Mouse (Mus musculus) heart, embryonic 16.5 days (tissue): Measurements from ENCODE around the gene Hbq1b. TPM values are rescaled to one million over a fixed set of nuclear protein-coding genes. Genes with fewer than 3 reads are reported as not detected.
A peak's percentile ranks its signal among the peaks of the same experiment; 100 is the strongest.

Experiments used
- ATAC-seq: fragments of 200-750 bp; cut with Nextera tagmentation; replicated peaks from 2 replicates; pipeline ENCODE4 v1.8.0; 2017; ENCODE audit warnings: moderate number of reproducible peaks; ENCODE audit not compliant: insufficient read depth, low FRiP score; ENCODE audit errors: extremely low read depth
- H3K27ac ChIP-seq: fragments of 300-500 bp; sonication (generic); 2 replicates; pipeline ENCODE4 v1.5.1; 2014; ENCODE audit warnings: mild to moderate bottlenecking, low read length, control low read depth, moderate library complexity
- H3K27me3 ChIP-seq: fragments of 300-500 bp; sonication (generic); 2 replicates; pipeline ENCODE4 v1.6.1; 2014; ENCODE audit warnings: low read length, mixed read lengths; ENCODE audit not compliant: control insufficient read depth, insufficient read depth
- H3K36me3 ChIP-seq: fragments of 300-500 bp; sonication (generic); 2 replicates; pipeline ENCODE4 v1.6.1; 2014; ENCODE audit not compliant: control insufficient read depth, insufficient read depth
- H3K4me1 ChIP-seq: fragments of 300-500 bp; sonication (generic); 2 replicates; pipeline ENCODE4 v1.6.1; 2014; ENCODE audit warnings: low read length, mixed read lengths; ENCODE audit not compliant: control insufficient read depth, insufficient read depth
- H3K4me2 ChIP-seq: fragments of 300-500 bp; sonication (generic); 2 replicates; pipeline ENCODE4 v1.6.1; 2014; ENCODE audit warnings: low read depth, mild to moderate bottlenecking, control low read depth, low read length
- H3K4me3 ChIP-seq: fragments of 300-500 bp; sonication (generic); 2 replicates; pipeline ENCODE4 v1.5.1; 2014; ENCODE audit warnings: mild to moderate bottlenecking, control low read depth, low read length
- H3K9ac ChIP-seq: fragments of 300-500 bp; sonication (generic); 2 replicates; pipeline ENCODE4 v1.6.1; 2014; ENCODE audit warnings: low read length, control low read depth
- H3K9me3 ChIP-seq: fragments of 300-500 bp; sonication (generic); replicated peaks from 2 replicates; pipeline ENCODE4 v1.6.1; 2016; ENCODE audit warnings: low read length; ENCODE audit not compliant: control insufficient read depth
- WGBS: fragments of 180-500 bp; shearing (Covaris S2); extraction: QIAGEN DNeasy Blood & Tissue Kit; methylation state at CpG from one replicate; pipeline ENCODE4 v1.1.7; 2014; 5-methylcytosine and 5-hydroxymethylcytosine counted together
- polyA plus RNA-seq: library from polyadenylated mRNA; unstranded; fragments of >200 nt; fragmentation: Nextera tagmentation; extraction: Ambion mirVana; gene quantifications from 2 replicates; pipeline ENCODE4 v1.2.1, GENCODE M21; 2015

Hbq1b gene
- polyA plus RNA-seq, 1 experiment from 2014 or later = 1.7 TPM

DNA sequence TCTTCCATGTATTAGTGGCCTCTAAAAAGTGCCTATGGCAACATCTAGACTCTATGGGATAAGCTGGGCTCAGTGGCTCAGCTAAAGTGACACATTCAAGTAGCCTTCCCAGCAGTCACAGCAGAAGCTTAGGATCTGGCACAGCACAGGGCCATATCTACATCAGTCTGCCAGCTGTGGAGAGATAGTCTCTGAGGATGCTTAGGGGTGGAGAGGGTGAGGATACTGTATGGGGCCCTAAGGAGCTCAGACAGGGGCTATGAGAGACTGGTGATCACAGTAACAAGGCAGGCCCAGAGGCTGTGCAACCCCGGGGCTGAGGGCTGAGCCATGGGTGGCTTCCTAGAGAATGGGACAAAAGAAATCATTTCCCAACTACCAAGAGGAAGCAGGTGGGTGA lies 20.2 kb downstream of the Hbq1b start:
- Histone ChIP-seq H3K4me2 (no peak overlapping the region), H3K36me3 (no peaks in the 10 kb centered on the region), H3K4me1 (no peaks in the 10 kb centered on the region), H3K9me3 (no peaks in the 10 kb centered on the region), H3K9ac (no peak overlapping the region), H3K27me3 (peaks cover 3% of the 10 kb centered on the region; the same call in 1 of the 2 replicates), H3K4me3 (no peak overlapping the region), H3K27ac (no peak overlapping the region)
- no peak for ATAC-seq
- WGBS = 79% methylated on average over 1 of the region's 1 CpGs

- no peaks in the 10 kb centered on the region for H3K9me3 ChIP-seq
- 64% methylated on average over 4 of the region's 4 CpGs for WGBS
- no peak overlapping the region for H3K27ac ChIP-seq
- no peaks in the 10 kb centered on the region for H3K4me1 ChIP-seq
- H3K27me3 ChIP-seq = no peaks in the 10 kb centered on the region; the same call in 1 of the 2 replicates
- no peak overlapping the region for H3K4me3 ChIP-seq
- ATAC-seq = no peak
- H3K36me3 ChIP-seq = no peaks in the 10 kb centered on the region
- no peak overlapping the region for H3K9ac ChIP-seq
- no peak overlapping the region for H3K4me2 ChIP-seq
These were observed 22.7 kb downstream of the Hbq1b start for GRCm38 (mm10) chr11:32309446-32309845.

DNA sequence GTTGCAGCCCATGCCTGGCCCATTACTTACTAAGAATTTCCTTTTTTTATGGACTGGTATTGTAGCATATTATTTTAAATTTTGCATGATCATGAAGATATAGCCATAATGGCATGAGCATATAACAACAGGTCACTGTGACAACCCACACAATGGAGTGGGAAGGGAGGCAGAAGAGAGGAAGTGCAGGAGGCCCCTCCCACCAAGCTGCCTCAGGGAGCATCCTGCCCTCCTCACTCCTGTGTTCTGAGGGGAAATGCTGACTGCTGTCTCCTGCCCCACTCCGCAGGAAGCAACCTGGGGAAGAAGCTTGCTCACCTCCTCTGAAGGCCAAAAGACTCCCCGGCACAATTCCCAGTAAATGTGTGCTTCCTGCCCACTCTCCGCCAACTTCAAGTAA lies 23.2 kb downstream of the Hbq1b start:
- Histone ChIP-seq H3K27me3 (no peaks in the 10 kb centered on the region; the same call in 1 of the 2 replicates), H3K4me3 (no peak overlapping the region), H3K36me3 (no peaks in the 10 kb centered on the region), H3K9ac (no peak overlapping the region), H3K27ac (no peak overlapping the region), H3K9me3 (no peaks in the 10 kb centered on the region), H3K4me1 (no peaks in the 10 kb centered on the region), H3K4me2 (no peak overlapping the region)
- no peak for ATAC-seq
- 71% methylated on average over 3 of the region's 3 CpGs for WGBS

GRCm38 (mm10) chr11:32316009-32316408 lies 29.2 kb downstream of the Hbq1b start:
- Histone ChIP-seq H3K4me2 (no peak overlapping the region), H3K9ac (no peak overlapping the region), H3K4me3 (no peak overlapping the region), H3K27ac (no peak overlapping the region), H3K9me3 (no peaks in the 10 kb centered on the region), H3K36me3 (no peaks in the 10 kb centered on the region), H3K4me1 (no peaks in the 10 kb centered on the region), H3K27me3 (no peaks in the 10 kb centered on the region; the same call in 1 of the 2 replicates)
- 78% methylated on average over 3 of the region's 3 CpGs for WGBS
- ATAC-seq = no peak

DNA sequence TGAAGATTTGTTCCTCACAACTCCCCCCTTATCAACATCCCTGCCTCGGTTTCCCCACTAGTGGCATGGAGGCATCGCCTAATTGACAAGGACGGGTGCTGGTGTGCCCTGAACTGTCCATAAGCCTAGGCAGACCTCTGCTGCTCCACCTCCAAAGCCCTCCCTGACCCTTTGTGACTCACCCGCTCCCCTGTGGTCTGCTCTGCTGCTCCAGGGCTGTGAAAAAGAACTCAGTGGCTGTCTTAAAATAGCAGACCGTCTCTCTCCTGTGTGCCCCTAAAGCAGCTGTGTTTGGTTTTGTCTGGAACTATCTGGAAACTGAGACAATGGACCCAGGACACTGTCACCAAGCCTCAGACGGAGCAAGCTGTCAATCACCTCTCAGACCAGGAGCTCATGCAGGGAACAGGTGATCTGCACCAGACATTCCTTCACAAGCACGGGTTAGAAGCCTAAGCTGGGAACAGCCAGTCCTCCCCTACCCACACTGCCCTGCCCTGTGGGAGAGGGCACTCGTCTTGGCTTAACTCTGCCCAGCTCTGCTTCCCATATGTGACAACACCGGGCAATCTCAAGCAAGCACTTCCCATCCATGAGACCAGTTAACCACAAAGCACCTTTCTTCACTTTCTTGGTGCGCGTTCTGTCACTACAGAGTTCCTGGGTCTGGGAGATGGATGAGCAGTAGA lies 33.9 kb downstream of the Hbq1b start:
- Histone ChIP-seq H3K36me3 (no peaks in the 10 kb centered on the region), H3K4me2 (no peak overlapping the region), H3K9ac (no peak overlapping the region), H3K4me1 (0 out of 2 replicates have a peak, but pooled peaks cover 2% of the 10 kb centered on the region), H3K4me3 (no peak overlapping the region), H3K27me3 (no peaks in the 10 kb centered on the region), H3K9me3 (no peaks in the 10 kb centered on the region), H3K27ac (no peak overlapping the region)
- ATAC-seq = no peak
- 52% methylated on average over 11 of the region's 11 CpGs for WGBS

DNA sequence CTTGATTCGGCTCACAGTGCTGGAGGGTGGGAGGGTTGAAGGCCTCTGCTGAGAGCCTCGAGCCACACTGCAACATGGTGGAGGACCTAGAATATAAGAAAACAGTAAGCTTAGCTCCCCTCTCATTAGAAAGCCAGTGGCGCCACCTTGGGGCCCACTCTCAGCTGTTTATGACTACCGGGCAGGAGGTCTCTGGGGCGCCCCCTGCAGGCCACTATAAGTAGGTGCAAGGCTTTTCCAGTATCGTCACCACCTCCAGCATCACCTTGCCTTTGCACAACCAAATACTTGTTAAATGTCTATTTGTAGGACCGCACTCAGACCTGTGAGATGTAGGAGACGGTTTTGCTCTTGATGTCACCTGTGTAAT lies 34.4 kb downstream of the Hbq1b start:
- Histone ChIP-seq H3K27ac (no peak overlapping the region), H3K4me3 (no peak overlapping the region), H3K9me3 (no peaks in the 10 kb centered on the region), H3K27me3 (no peaks in the 10 kb centered on the region), H3K4me1 (0 out of 2 replicates have a peak, but pooled peaks cover 2% of the 10 kb centered on the region), H3K36me3 (no peaks in the 10 kb centered on the region), H3K4me2 (no peak overlapping the region), H3K9ac (no peak overlapping the region)
- 34% methylated on average over 8 of the region's 8 CpGs for WGBS
- 0 out of 2 replicates have a peak, but pooled peaks have one; percentile 28 for ATAC-seq

DNA sequence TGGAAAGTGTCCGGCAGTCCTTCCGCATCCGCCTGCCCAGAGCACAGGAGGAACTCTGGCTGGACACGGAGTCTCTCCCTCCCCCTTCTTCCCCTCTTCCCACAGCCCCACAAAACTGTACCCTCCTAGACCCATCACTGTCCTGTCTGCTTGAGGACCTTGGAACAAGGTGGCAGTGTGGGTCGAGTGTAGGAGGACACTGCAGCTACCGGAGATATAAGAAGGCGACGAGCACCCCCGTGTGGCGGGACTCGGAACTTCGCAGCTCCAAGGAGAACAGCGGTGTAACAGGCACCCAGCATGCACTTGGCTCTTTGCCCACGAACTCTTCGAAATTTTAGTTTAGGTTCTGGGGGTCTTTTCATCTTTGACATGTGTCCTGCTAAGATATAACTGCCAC lies 37.8 kb downstream of the Hbq1b start:
- Histone ChIP-seq H3K27ac (no peak overlapping the region), H3K36me3 (no peaks in the 10 kb centered on the region), H3K27me3 (no peaks in the 10 kb centered on the region), H3K9me3 (no peaks in the 10 kb centered on the region), H3K4me1 (0 out of 2 replicates have a peak, but pooled peaks cover 2% of the 10 kb centered on the region), H3K4me2 (peak overlapping the region; percentile 56), H3K4me3 (peak overlapping the region; percentile 39), H3K9ac (peak overlapping the region; percentile 61; the same call in 1 of the 2 replicates)
- 11% methylated on average over 15 of the region's 15 CpGs for WGBS
- peak; percentile 79 for ATAC-seq

GRCm38 (mm10) chr11:32331075-32331474 lies 44.3 kb downstream of the Hbq1b start:
- ATAC-seq = peak; percentile 79
- H3K27ac ChIP-seq = peak overlapping the region; percentile 31; the same call in 1 of the 2 replicates

GRCm38 (mm10) chr11:32331861-32332260 lies 45.1 kb downstream of the Hbq1b start:
- Histone ChIP-seq H3K4me2 (no peak overlapping the region), H3K4me3 (no peak overlapping the region), H3K9me3 (peaks cover 6% of the 10 kb centered on the region; the same call in 1 of the 2 replicates), H3K9ac (no peak overlapping the region), H3K36me3 (no peaks in the 10 kb centered on the region), H3K27ac (no peak overlapping the region), H3K27me3 (no peaks in the 10 kb centered on the region), H3K4me1 (peaks cover 3% of the 10 kb centered on the region; the same call in 1 of the 2 replicates)
- WGBS = 45% methylated on average over 5 of the region's 5 CpGs
- ATAC-seq = no peak

More at GRCm38 (mm10) chr11:32331075-32331474, 44.3 kb downstream of the Hbq1b start:
- Histone ChIP-seq H3K36me3 (no peaks in the 10 kb centered on the region), H3K27me3 (no peaks in the 10 kb centered on the region), H3K9me3 (peaks cover 3% of the 10 kb centered on the region; the same call in 1 of the 2 replicates), H3K4me2 (peak overlapping the region; percentile 8; the same call in 1 of the 2 replicates), H3K4me3 (no peak overlapping the region), H3K9ac (no peak overlapping the region), H3K4me1 (peaks cover 3% of the 10 kb centered on the region; the same call in 1 of the 2 replicates)
- WGBS = 46% methylated on average over 6 of the region's 6 CpGs
